Mouse (Mus musculus) left cerebral cortex, adult 8-10 months (tissue): Measurements from ENCODE around the gene Pus7. TPM values are rescaled to one million over a fixed set of nuclear protein-coding genes. Genes with fewer than 3 reads are reported as not detected.
"Not testable (repeated sequence)": the region's sequence is repeated elsewhere in the genome, so short reads cannot be mapped to it uniquely, and the experiment has no call there.

Source experiments
- DNase-seq, 2 experiments: peaks; one replicate each; pipeline ENCODE4 v3.0.0; 2022; ENCODE audit warnings: low spot score in 2 of 2
- total RNA-seq, 4 experiments: library from RNA; stranded (reverse); gene quantifications; 2 replicates each; pipeline ENCODE4 v1.2.4; 2022

Gene Pus7
- total RNA-seq, 4 experiments from 2014 or later = 15.7 to 22.8 (median 17.8) TPM

DNA sequence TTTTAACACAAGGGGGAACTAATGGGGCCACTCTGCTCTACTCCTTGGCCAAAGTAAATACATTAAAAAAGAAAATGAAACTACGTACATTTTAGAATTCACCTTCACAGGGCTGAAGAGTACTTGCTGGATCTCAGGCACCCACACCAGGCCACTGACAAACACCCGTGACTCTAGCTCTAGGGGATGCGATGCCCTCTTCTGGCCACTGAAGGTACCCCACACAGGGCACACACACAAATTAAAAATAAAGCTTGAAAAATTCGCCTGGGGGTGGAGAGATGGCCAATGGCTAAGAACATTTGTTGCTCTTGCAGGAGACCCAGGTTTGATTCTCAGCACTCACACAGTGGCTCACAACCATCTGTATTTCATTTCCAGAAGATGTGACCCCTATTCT, 27.1 kb downstream of the Pus7 start:
- DNase-seq = no peak

DNA sequence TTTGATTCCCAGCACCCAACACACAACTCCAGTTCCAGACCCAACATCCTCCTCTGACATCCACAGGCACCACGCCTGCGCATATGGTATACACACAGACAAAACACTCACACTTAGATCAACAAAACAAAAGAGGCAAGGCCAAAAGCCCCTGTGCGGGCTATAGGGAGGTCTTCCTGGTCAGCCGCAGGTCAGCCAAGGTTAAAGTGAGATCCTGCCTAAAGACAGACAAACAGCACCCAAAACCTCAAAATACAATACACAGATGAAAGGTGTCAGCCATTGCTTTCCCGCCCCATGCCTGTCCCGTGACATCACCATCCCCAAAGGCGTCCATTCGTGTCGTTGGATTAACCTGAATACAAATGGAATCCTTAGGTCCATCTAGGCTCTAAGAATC, 27.9 kb downstream of the Pus7 start:
- no peak for DNase-seq

- DNase-seq = no peak
Observed at GRCm38 (mm10) chr5:23749882-23750281, 33.6 kb downstream of the Pus7 start.

DNA sequence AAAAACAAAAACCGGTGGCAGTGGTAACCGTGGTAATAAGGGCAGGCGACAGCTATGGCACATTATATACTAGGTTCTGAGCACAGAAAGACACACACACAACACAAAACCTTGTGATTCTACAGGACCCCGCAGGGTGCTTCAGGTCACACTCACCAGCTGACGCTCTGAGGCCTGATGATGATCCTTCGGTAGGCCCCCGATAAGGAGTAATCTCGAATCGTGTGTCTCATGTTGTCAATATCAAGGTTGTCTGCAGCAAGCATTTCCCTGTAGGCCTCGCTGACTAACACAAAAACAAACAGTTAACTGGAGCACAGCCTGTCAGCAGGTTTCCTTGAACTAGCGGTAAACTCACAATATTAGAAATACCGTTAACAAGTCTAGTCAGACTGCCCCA, 40.2 kb downstream of the Pus7 start:
- no peak for DNase-seq

DNA sequence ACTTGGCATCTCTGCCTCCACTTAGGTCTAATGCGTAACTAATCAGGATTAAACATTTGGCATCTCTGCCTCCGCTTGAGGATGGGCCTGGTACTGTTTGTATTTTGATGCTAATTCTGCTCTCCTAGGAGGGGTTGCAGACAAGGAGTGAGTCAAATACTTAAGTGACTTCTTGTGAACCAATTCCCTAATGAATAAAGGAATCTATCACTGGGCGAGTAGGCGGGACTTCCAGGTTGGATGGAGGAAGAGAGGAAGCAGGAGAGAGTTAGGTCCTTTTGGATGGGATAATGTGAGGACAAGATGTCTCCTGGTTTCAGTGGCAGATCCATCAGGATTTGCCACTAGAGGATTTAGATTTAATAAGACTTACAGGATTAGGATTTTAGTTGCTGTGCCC, 46.4 kb downstream of the Pus7 start:
- no peak for DNase-seq

- DNase-seq = no peak
Observed at GRCm38 (mm10) chr5:23736366-23736765, 47.1 kb downstream of the Pus7 start.

DNA sequence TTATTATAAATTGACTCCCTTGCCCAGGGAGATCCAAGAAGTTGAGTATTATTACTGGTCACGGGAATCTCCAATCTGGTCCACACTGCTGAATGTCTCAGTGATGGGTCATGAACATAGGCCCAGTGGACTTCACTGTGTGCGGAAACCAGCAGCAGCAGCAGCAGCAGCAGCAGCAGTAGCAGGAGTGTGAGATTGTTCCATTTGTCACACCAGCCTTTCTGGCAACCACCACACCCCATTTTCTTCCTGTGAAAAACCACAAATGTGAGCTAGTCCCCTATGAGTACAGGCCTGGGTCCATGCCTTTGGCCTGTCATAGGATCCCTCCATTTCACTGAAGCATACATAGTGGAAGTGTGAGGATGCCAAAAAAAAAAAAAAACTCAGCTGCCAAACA, 61.6 kb downstream of the Pus7 start:
- DNase-seq = no peak

DNA sequence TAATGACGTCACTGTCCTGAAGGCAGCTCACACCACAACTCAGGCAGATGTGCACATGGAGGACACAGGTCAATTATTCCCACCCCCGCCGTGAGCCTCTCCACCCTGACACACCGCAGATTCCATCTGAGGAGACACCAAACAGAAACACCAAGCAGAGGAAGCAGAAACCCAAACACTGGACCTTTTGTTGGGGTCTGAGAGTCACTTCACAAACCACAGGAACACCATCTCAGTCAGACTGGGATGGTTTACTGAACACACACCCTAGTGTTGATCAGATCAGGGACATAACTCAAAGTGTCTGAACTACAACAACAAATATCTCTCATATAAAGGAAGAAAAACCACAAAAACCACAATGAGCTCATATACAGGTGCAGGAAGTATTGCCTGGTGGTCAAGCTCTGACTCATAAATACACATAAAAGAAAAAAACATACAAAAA, 64.6 kb downstream of the Pus7 start:
- no peak for DNase-seq

DNA sequence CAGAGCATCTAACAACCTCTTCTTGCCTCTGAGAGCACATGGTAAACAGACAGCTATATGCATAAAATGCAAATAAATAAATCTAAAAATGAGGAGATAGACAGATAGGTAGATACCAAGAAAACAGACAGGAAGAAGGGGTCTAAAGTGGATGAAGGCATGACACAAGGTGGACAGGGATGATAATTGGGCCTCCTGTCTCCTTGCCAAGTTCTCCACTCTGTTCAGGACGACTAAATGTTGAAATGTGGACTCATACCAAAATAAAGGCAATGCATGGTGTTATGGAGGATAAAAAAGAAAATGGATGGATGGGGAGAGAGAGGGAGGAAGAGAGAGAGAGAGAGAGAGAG, 65.4 kb downstream of the Pus7 start:
- no peak for DNase-seq

- no peak for DNase-seq
Observed at GRCm38 (mm10) chr5:23717469-23718181, 65.9 kb downstream of the Pus7 start.

- no peak for DNase-seq
Observed at GRCm38 (mm10) chr5:23713401-23714335, 69.8 kb downstream of the Pus7 start.

DNA sequence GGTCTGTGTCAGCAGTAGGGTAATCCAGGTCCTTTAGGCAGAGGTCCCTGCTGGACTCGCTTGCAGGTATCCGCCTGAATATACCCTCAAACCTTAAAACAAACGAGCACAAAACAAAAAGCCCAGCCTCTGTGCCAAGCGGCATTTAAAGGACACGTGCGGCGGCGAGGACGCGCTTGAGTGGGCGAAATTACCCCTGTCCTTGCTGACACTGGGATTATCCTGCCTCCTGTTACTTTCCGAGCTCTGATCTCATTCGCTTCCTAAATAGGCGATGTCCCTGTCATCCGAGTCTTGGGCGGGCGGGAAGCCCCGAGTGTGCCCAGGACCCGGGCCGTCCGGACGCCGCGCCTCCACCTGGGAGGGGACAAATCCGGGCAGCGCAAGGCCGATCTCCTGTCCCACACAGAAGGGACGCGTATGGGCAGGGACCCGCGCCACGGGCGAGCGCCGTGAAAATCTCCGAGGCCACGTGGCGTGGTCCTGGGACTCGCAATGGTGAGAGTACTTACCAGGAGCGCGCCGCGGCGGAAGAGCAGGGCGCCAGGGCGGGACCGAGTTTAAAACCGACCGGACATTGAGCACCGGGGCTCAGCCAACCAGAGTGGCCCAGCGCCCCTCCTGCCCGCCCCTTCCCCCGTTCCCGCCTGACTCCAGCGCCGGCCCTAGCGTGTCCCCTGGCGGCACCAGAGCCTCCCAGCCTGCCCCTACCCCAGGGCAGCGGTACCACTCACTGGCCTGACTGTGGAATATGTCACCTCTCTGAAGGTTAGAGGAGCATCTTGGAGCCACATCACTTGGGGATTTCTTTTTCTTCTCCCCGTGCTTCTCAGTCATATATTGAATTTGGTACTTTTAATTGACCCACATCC, 71.1 kb downstream of the Pus7 start:
- peak; percentile 28 to 32 for DNase-seq

- not testable (repeated sequence) for DNase-seq
Observed at GRCm38 (mm10) chr5:23711671-23712129, 71.8 kb downstream of the Pus7 start.

DNA sequence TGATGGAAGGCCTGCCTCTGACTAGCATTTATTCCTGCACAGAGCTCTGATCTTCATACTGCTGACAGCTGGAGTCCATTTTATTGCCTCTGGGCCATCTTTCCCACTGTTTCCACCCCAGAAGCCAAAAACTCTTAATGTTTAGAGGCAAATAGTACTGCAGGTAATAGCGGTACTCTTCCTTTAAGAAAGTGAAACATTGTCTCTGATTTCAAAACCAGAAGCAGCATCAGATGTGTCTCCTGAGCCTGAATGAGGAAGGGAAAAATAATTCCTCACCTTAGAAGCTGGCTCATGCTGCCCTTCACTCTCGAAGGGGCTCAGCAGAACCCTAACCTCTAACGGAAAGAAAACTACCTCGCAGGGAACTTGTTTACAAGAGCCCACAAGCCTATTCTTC, 72.3 kb downstream of the Pus7 start:
- no peak for DNase-seq

DNA sequence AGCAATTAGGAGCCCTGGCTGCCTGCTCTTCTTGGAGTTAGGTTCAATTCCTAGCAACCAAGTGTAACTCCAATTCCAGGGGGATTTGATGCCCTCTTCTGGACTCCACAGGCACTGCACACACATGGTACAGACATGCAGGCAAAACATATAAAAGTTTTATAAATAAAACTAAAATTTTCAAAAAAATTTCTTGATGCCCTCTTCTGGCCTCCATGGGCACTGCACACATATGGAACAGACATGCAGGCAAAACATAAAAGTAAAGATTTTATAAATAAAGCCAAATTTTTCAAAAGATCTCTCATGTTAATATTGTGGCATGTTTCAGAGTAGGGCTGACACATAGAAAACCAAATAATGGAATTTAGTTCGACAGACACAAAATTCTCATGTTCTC, 73.8 kb downstream of the Pus7 start:
- no peak for DNase-seq

DNA sequence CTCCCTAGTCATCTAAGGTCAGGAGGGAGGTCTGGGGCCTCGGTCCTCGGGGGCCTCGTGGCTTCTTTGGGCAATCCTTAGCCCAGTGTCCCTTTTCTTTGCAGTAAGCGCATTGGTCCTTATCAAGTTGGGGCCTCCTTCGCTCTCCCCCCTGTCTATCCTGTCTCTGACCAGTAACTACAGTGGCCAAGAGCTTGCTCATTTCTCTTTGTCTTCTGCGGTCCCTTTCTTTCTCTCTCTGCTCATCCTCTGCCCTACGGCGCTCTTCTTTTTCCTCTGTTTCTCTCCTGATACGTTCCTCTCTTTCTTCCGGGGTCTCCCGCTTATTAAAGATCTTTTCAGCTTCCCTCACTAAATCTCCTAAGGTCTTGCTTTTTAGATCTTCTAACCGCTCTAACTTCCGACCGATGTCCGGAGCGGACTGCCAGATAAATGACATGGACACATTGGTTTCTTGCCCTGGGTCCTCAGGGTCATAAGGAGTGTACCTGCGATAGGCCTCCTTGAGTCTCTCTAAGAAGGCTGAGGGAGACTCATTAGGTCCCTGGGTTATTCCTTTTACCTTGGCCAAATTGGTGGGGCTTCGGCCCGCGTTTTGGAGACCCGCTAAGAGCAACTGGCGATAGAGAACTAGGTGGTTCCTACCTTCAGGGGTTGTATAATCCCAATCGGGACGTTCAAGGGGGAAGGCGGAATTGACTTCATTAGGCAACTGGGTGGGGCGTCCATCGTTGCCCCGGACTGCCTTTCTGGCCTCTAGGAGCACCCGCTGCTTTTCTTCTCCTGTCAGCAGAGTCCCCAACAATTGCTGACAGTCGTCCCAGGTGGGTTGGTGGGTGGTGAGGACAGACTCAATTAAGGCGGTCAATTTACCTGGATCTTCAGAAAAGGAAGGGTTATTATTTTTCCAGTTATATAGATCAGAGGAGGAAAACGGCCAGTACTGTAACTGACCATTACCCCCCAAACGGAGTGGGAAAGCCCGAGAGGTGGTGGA, 76.6 kb downstream of the Pus7 start:
- DNase-seq = not testable (repeated sequence)

DNA sequence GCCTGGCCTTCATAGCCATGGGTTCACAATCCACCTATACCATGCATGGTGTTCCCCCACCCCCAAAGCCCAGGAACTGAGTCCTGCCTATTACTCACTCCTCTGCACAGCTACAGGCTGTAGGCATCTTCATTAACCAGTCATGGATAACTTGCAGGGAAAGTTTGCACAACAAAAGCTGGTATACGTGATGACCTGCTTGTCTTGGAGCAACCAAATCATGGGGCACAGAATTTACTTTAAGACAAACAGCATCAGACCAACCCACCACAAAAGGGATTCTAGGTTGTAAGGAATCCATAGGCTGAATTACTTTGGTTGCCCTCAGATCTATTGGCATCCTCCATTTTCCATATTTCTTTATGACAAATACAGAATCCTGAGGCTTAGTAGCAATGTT, 86.1 kb downstream of the Pus7 start:
- no peak for DNase-seq
